Mouse (Mus musculus) midbrain, embryonic 11.5 days (tissue): ENCODE measurements at regions not wholly inside any gene's neighbourhood (a gene's known extent, or its start where the extent isn't known, plus 50 kb on each side); places are given as distances from the start of the nearest gene placed in this dataset.

ENCODE experiments used
- ATAC-seq: fragments of 200-750 bp; cut with Nextera tagmentation; 2 replicates; pipeline ENCODE4 v1.8.0; 2017; ENCODE audit warnings: moderate TSS enrichment, moderate library complexity; ENCODE audit not compliant: low FRiP score
- DNase-seq: peaks from one replicate; pipeline ENCODE4 v3.0.0; 2015; ENCODE audit warnings: low spot score; ENCODE audit errors: missing footprints
- H3K27ac ChIP-seq: fragments of 300-500 bp; sonication (generic); 2 replicates; pipeline ENCODE4 v1.5.1; 2014; ENCODE audit warnings: low read depth, low read length
- H3K27me3 ChIP-seq: fragments of 300-500 bp; sonication (generic); 2 replicates; pipeline ENCODE4 v1.6.1; 2014; ENCODE audit warnings: mild to moderate bottlenecking, low read length, moderate library complexity, mixed read lengths; ENCODE audit not compliant: control insufficient read depth, insufficient read depth
- H3K36me3 ChIP-seq: fragments of 300-500 bp; sonication (generic); 2 replicates; pipeline ENCODE4 v1.6.1; 2014; ENCODE audit warnings: mild to moderate bottlenecking, low read length, moderate library complexity, mixed read lengths; ENCODE audit not compliant: control insufficient read depth, insufficient read depth
- H3K4me1 ChIP-seq: fragments of 300-500 bp; sonication (generic); 2 replicates; pipeline ENCODE4 v1.6.1; 2014; ENCODE audit warnings: low read length; ENCODE audit not compliant: control insufficient read depth, insufficient read depth
- H3K4me2 ChIP-seq: fragments of 300-500 bp; sonication (generic); 2 replicates; pipeline ENCODE4 v1.6.1; 2014; ENCODE audit warnings: mild to moderate bottlenecking, moderate library complexity
- H3K4me3 ChIP-seq: fragments of 300-500 bp; sonication (generic); 2 replicates; pipeline ENCODE4 v1.5.1; 2014; ENCODE audit warnings: low read depth, low read length
- H3K9ac ChIP-seq: fragments of 300-500 bp; sonication (generic); 2 replicates; pipeline ENCODE4 v1.6.1; 2014; ENCODE audit warnings: low read length
- H3K9me3 ChIP-seq: fragments of 300-500 bp; sonication (generic); 2 replicates; pipeline ENCODE4 v1.6.1; 2016; ENCODE audit warnings: low read length; ENCODE audit not compliant: control insufficient read depth
- WGBS: fragments of 180-500 bp; shearing (Covaris S2); extraction: QIAGEN DNeasy Blood & Tissue Kit; methylation state at CpG from one replicate; pipeline ENCODE4 v1.1.7; 2014; 5-methylcytosine and 5-hydroxymethylcytosine counted together

GRCm38 (mm10) chr1:94880553-94880952, 432.9 kb upstream of the Fam174a start:
- Histone ChIP-seq H3K4me3 (no peak overlapping the region), H3K4me1 (no peaks in the 10 kb centered on the region), H3K27ac (no peak overlapping the region), H3K36me3 (no peaks in the 10 kb centered on the region), H3K9ac (no peak overlapping the region), H3K4me2 (no peak overlapping the region), H3K9me3 (no peaks in the 10 kb centered on the region), H3K27me3 (no peaks in the 10 kb centered on the region)
- DNase-seq = no peak
- WGBS = 93% methylated on average over 1 of the region's 1 CpGs
- ATAC-seq = no peak

GRCm38 (mm10) chr1:94904982-94905507, 408.4 kb upstream of the Fam174a start:
- ATAC-seq (no peak), DNase-seq (no peak)
- Histone ChIP-seq H3K27ac (no peak overlapping the region), H3K9ac (no peak overlapping the region), H3K36me3 (no peaks in the 10 kb centered on the region), H3K9me3 (no peaks in the 10 kb centered on the region), H3K4me2 (no peak overlapping the region), H3K27me3 (no peaks in the 10 kb centered on the region), H3K4me1 (no peaks in the 10 kb centered on the region), H3K4me3 (no peak overlapping the region)
- WGBS = 82% methylated on average over 3 of the region's 3 CpGs

- no peak overlapping the region for H3K9ac ChIP-seq
- no peaks in the 10 kb centered on the region for H3K27me3 ChIP-seq
- no peak overlapping the region for H3K27ac ChIP-seq
- no peaks in the 10 kb centered on the region for H3K9me3 ChIP-seq
- DNase-seq (no peak), ATAC-seq (no peak)
- no peak overlapping the region for H3K4me2 ChIP-seq
- no peaks in the 10 kb centered on the region for H3K4me1 ChIP-seq
- H3K36me3 ChIP-seq = no peaks in the 10 kb centered on the region
- H3K4me3 ChIP-seq = no peak overlapping the region
Observed at GRCm38 (mm10) chr1:94910839-94911238, 402.6 kb upstream of the Fam174a start.
